Mouse (Mus musculus): Measurements from ENCODE around the gene Nrp1.

DNA sequence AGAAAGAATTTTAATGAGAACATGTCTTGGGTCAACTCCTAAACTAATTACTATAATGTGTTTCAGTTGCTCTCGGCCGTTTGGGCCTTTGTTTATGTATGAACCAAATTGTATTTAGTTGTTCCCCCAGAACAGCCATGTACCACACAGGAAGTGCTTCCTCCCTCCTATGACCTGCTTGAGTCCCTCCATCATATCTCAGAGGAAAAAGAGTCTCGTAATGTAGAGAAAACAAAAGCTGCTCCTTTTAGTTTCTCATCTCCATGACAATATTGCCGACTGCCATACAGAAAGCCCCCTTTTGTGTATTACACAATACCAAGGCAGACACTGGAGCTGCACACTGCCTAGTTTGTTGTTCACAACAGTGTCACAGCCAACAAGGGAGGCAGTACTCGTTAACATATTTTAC, 26.5 kb downstream of the Nrp1 start:
- TF ChIP-seq CTCF (IDR thresholded peaks at IDR 0.05; ENCODE audit: control insufficient read depth, insufficient read depth, low read length) (no peak), POLR2A (IDR thresholded peaks at IDR 0.05; ENCODE audit: borderline replicate concordance, control insufficient read depth, low read depth, low read length) (no peak)
